Mouse (Mus musculus): ENCODE data around the gene Hmg20a.

DNA sequence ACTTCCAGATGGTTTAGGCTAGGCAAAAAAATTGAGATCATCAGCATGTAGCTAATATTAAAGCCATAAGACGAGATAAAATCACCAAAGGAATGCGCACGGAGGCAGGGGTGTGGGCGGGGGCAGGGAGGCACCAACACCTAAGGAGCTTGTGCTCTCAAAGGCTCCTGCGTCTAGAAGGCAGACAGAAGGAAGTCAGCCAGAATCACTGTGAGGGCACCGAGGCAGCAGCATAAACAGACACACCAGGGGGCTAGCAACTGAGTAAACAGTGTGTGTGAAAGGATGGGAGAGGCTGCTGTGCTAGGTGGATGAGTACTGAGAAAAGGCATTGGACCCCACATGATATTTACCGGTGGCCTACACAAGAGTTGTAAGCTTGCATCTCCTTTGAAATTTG lies 51.9 kb downstream of the Hmg20a start:
- no peak for TF ChIP-seq EP300 (IDR thresholded peaks at IDR 0.05; ENCODE audit: low read depth)
- no peak for TF ChIP-seq CTCF (IDR thresholded peaks at IDR 0.05; ENCODE audit: low read depth)
